22 mouse cellular contexts compared by ENCODE assay signal in the genomic region with DNA sequence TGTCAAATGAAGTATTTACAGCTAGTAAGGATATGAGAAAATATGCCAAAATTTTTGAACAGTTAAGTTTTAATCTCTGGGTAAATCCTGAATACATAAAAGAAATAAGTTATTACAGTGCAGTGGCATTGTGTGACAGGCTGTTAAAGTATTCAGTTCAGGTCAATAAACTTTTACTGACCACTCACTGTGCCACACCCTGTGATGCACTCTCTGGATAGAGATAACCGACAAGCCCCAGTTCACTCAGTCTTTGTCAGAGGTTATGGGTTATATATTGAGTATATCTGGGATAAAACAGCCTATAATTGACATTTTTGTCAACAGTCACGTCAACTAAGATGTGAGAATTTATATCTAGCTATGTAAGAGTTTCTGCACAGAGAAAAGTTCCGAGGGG. TPM values are rescaled to one million over a fixed set of nuclear protein-coding genes. Genes with fewer than 3 reads are reported as not detected.
DNase-seq lines count a peak whose midpoint lies in the region; ATAC-seq and TF ChIP-seq lines count a peak whose summit lies in the region.
"Had no signal": no experiment of that assay in that cellular context is flagged by ENCODE, and none has a peak within 500 bp of the region (broad histone marks: within the 10 kb centered on the region; RNA-seq: fewer than 3 reads in every experiment).

No protein-coding gene starts in this region.

- no peaks in the 10 kb centered on the region for H3K27me3 ChIP-seq in intestine, postnatal 0 days (replicated peaks; ENCODE audit: control insufficient read depth, insufficient read depth, low read length)
- no peaks in the 10 kb centered on the region for H3K27me3 ChIP-seq in intestine, embryonic 16.5 days (replicated peaks; ENCODE audit: control insufficient read depth, insufficient read depth, low read length)
- no peaks in the 10 kb centered on the region for H3K27me3 ChIP-seq in liver, embryonic 12.5 days (replicated peaks)
- no peaks in the 10 kb centered on the region for H3K27me3 ChIP-seq in liver, postnatal 0 days (ENCODE audit: insufficient read depth, low read length)
- no peaks in the 10 kb centered on the region for H3K27me3 ChIP-seq in liver, embryonic 14.5 days (ENCODE audit: control insufficient read depth, insufficient read depth, low read length)
- H3K27me3 ChIP-seq in liver, embryonic 11.5 days (replicated peaks; ENCODE audit: control insufficient read depth, insufficient read depth, low read length): no peaks in the 10 kb centered on the region
- H3K27me3 ChIP-seq: embryonic facial prominence, embryonic 12.5 days; forebrain, embryonic 13.5 days; forebrain, embryonic 15.5 days; Patski had no signal

- H3K36me3 ChIP-seq in intestine, postnatal 0 days (ENCODE audit: control insufficient read depth, insufficient read depth): no peaks in the 10 kb centered on the region
- no peaks in the 10 kb centered on the region for H3K36me3 ChIP-seq in intestine, embryonic 16.5 days (ENCODE audit: control insufficient read depth, insufficient read depth, low read length)
- H3K36me3 ChIP-seq in liver, embryonic 12.5 days: 0 out of 2 replicates have a peak, but pooled peaks cover 5% of the 10 kb centered on the region
- no peaks in the 10 kb centered on the region for H3K36me3 ChIP-seq in liver, postnatal 0 days (replicated peaks; ENCODE audit: insufficient read depth, low read length)
- no peaks in the 10 kb centered on the region for H3K36me3 ChIP-seq in liver, embryonic 14.5 days (replicated peaks; ENCODE audit: control insufficient read depth, insufficient read depth, low read depth)
- H3K36me3 ChIP-seq in liver, embryonic 11.5 days (ENCODE audit: control insufficient read depth, insufficient read depth, low read length): no peaks in the 10 kb centered on the region
- H3K36me3 ChIP-seq: embryonic facial prominence, embryonic 10.5 days; embryonic facial prominence, embryonic 12.5 days; forebrain, embryonic 15.5 days had no signal

- peak; percentile 45; the same call in 1 of the 2 replicates for ATAC-seq in intestine, postnatal 0 days
- ATAC-seq in intestine, embryonic 16.5 days: no peak
- peak; percentile 49; the same call in 1 of the 2 replicates for ATAC-seq in liver, embryonic 12.5 days
- ATAC-seq in liver, postnatal 0 days: no peak
- peak; percentile 45; the same call in 1 of the 2 replicates for ATAC-seq in liver, embryonic 14.5 days (ENCODE audit: insufficient read depth)
- ATAC-seq in liver, embryonic 11.5 days (replicated peaks; ENCODE audit: low FRiP score): no peak
- peak; percentile 50; the same call in 1 of the 2 replicates for ATAC-seq in megakaryocyte-erythroid progenitor cell, adult 5-6 weeks (replicated peaks; ENCODE audit: low FRiP score, low TSS enrichment, poor library complexity, severe bottlenecking)
- ATAC-seq: activated CD4-positive, CD25-positive, alpha-beta regulatory T cell, adult 4 months; forebrain, embryonic 13.5 days; forebrain, embryonic 15.5 days; Patski had no signal

- no peak for DNase-seq in liver, postnatal 0 days
- no peak for DNase-seq in liver, embryonic 14.5 days (ENCODE audit: low read depth in 3 of 3, low spot score in 3 of 3)
- no peak for DNase-seq in liver, embryonic 11.5 days (ENCODE audit: low spot score)
- DNase-seq in urinary bladder, postnatal 36 days (ENCODE audit: low spot score in 2 of 2): no peak
- DNase-seq: adrenal gland, adult 8-10 months; adrenal gland, postnatal 14 days; adrenal gland, postnatal 36 days; cerebellum, adult 11-12 months; cerebellum, adult 2 months; cerebellum, adult 9-10 months; cerebellum, postnatal 10 days; cerebellum, postnatal 25 days had no signal

- no peaks in the 10 kb centered on the region for H3K4me1 ChIP-seq in intestine, postnatal 0 days (replicated peaks; ENCODE audit: control insufficient read depth, insufficient read depth, low read length)
- no peaks in the 10 kb centered on the region for H3K4me1 ChIP-seq in intestine, embryonic 16.5 days (ENCODE audit: control insufficient read depth, insufficient read depth, low read length)
- H3K4me1 ChIP-seq in liver, embryonic 12.5 days: peaks cover 20% of the 10 kb centered on the region
- H3K4me1 ChIP-seq in liver, postnatal 0 days (ENCODE audit: insufficient read depth): no peaks in the 10 kb centered on the region
- peaks cover 4 to 7% of the 10 kb centered on the region in 2 experiments; a peak in 1 of 4 replicates for H3K4me1 ChIP-seq in liver, embryonic 14.5 days (replicated peaks; ENCODE audit: control insufficient read depth in 2 of 2, insufficient read depth in 2 of 2, low read length in 1 of 2)
- peaks cover 11% of the 10 kb centered on the region for H3K4me1 ChIP-seq in liver, embryonic 11.5 days (replicated peaks; ENCODE audit: control insufficient read depth, insufficient read depth, low read length)
- H3K4me1 ChIP-seq: embryonic facial prominence, embryonic 12.5 days; forebrain, embryonic 13.5 days; forebrain, embryonic 15.5 days had no signal

- WGBS in intestine, postnatal 0 days: 56% methylated on average over 3 of the region's 3 CpGs
- WGBS in intestine, embryonic 16.5 days: 63% methylated on average over 3 of the region's 3 CpGs
- WGBS in liver, embryonic 12.5 days (ENCODE audit: insufficient replicate concordance): 51% methylated on average over 3 of the region's 3 CpGs
- 69% methylated on average over 3 of the region's 3 CpGs for WGBS in liver, postnatal 0 days (ENCODE audit: insufficient replicate concordance)
- WGBS in liver, embryonic 14.5 days (ENCODE audit: insufficient replicate concordance): 49% methylated on average over 3 of the region's 3 CpGs
- 73% methylated on average over 3 of the region's 3 CpGs for WGBS in liver, embryonic 11.5 days

- no peak overlapping the region for H3K4me2 ChIP-seq in intestine, postnatal 0 days (replicated peaks; ENCODE audit: low read depth)
- no peak overlapping the region for H3K4me2 ChIP-seq in intestine, embryonic 16.5 days (ENCODE audit: low read depth, low read length)
- no peak overlapping the region for H3K4me2 ChIP-seq in liver, embryonic 12.5 days
- H3K4me2 ChIP-seq in liver, postnatal 0 days (ENCODE audit: low read depth, low read length): no peak overlapping the region
- no peak overlapping the region for H3K4me2 ChIP-seq in liver, embryonic 14.5 days (ENCODE audit: low read depth)
- H3K4me2 ChIP-seq in liver, embryonic 11.5 days: no peak overlapping the region
- H3K4me2 ChIP-seq: embryonic facial prominence, embryonic 12.5 days; forebrain, embryonic 13.5 days; forebrain, embryonic 15.5 days had no signal

- no peak overlapping the region for H3K9ac ChIP-seq in intestine, postnatal 0 days (ENCODE audit: low read depth, low read length)
- H3K9ac ChIP-seq in intestine, embryonic 16.5 days (ENCODE audit: low read depth, low read length): no peak overlapping the region
- H3K9ac ChIP-seq in liver, embryonic 12.5 days: no peak overlapping the region
- no peak overlapping the region for H3K9ac ChIP-seq in liver, postnatal 0 days (replicated peaks)
- H3K9ac ChIP-seq in liver, embryonic 14.5 days (replicated peaks): no peak overlapping the region
- no peak overlapping the region for H3K9ac ChIP-seq in liver, embryonic 11.5 days (ENCODE audit: low read depth, low read length)
- H3K9ac ChIP-seq: embryonic facial prominence, embryonic 12.5 days; forebrain, embryonic 13.5 days; forebrain, embryonic 15.5 days had no signal

- no peak for TF ChIP-seq CTCF in intestine, postnatal 0 days (IDR thresholded peaks at IDR 0.05; ENCODE audit: low read depth)
- TF ChIP-seq CTCF in liver, postnatal 0 days (IDR thresholded peaks at IDR 0.05; ENCODE audit: low read depth): no peak
- no peak for TF ChIP-seq CTCF in liver, embryonic 14.5 days (IDR thresholded peaks at IDR 0.05; ENCODE audit: low read depth)

- no peaks in the 10 kb centered on the region for H3K9me3 ChIP-seq in intestine, postnatal 0 days (ENCODE audit: control insufficient read depth)
- H3K9me3 ChIP-seq in intestine, embryonic 16.5 days (ENCODE audit: control insufficient read depth, low read length): no peaks in the 10 kb centered on the region
- no peaks in the 10 kb centered on the region for H3K9me3 ChIP-seq in liver, embryonic 12.5 days (replicated peaks)
- no peaks in the 10 kb centered on the region for H3K9me3 ChIP-seq in liver, postnatal 0 days (ENCODE audit: low read length)
- no peaks in the 10 kb centered on the region for H3K9me3 ChIP-seq in liver, embryonic 14.5 days (ENCODE audit: control insufficient read depth, low read length)
- H3K9me3 ChIP-seq in liver, embryonic 11.5 days (ENCODE audit: control insufficient read depth, low read length): no peaks in the 10 kb centered on the region
- H3K9me3 ChIP-seq: embryonic facial prominence, embryonic 10.5 days; embryonic facial prominence, embryonic 12.5 days; forebrain, embryonic 13.5 days; forebrain, embryonic 15.5 days had no signal

- TF ChIP-seq EP300 in liver, postnatal 0 days (IDR thresholded peaks at IDR 0.05; ENCODE audit: low read depth): no peak
- no peak for TF ChIP-seq EP300 in liver, embryonic 14.5 days (IDR thresholded peaks at IDR 0.05; ENCODE audit: low read depth)

- no peak overlapping the region for H3K27ac ChIP-seq in intestine, postnatal 0 days (ENCODE audit: low read depth, low read length)
- H3K27ac ChIP-seq in intestine, embryonic 16.5 days (ENCODE audit: low read length): no peak overlapping the region
- no peak overlapping the region for H3K27ac ChIP-seq in liver, embryonic 12.5 days
- H3K27ac ChIP-seq in liver, postnatal 0 days (ENCODE audit: low read depth): no peak overlapping the region
- H3K27ac ChIP-seq in liver, embryonic 14.5 days: no peak overlapping the region
- no peak overlapping the region for H3K27ac ChIP-seq in liver, embryonic 11.5 days (ENCODE audit: low read depth, low read length)
- H3K27ac ChIP-seq: embryonic facial prominence, embryonic 10.5 days; embryonic facial prominence, embryonic 12.5 days; forebrain, embryonic 13.5 days; forebrain, embryonic 15.5 days had no signal

- H3K4me3 ChIP-seq in intestine, postnatal 0 days (ENCODE audit: low read depth, low read length): no peak overlapping the region
- H3K4me3 ChIP-seq in intestine, embryonic 16.5 days (ENCODE audit: low read length): no peak overlapping the region
- no peak overlapping the region for H3K4me3 ChIP-seq in liver, embryonic 12.5 days
- no peak overlapping the region for H3K4me3 ChIP-seq in liver, postnatal 0 days (ENCODE audit: low read depth, low read length)
- no peak overlapping the region for H3K4me3 ChIP-seq in liver, embryonic 14.5 days (ENCODE audit: insufficient read depth in 1 of 2, low read depth in 2 of 2, low read length in 2 of 2)
- H3K4me3 ChIP-seq in liver, embryonic 11.5 days (ENCODE audit: low read depth, low read length): no peak overlapping the region
- H3K4me3 ChIP-seq: embryonic facial prominence, embryonic 10.5 days; embryonic facial prominence, embryonic 12.5 days; forebrain, embryonic 13.5 days; forebrain, embryonic 15.5 days had no signal

RNA-seq across cellular contexts. Expression of a gene that starts 9.9 kb away (rescaled TPM):
- 5.5 TPM in 2 replicates for polyA plus RNA-seq in intestine, postnatal 0 days (2015; fragmentation: Nextera tagmentation; extraction: Ambion mirVana)
- 5.4 and 6.0 TPM in 2 replicates for polyA plus RNA-seq in intestine, embryonic 16.5 days (2015; fragmentation: Nextera tagmentation; extraction: Ambion mirVana)
- polyA plus RNA-seq in liver, embryonic 12.5 days (2016; fragmentation: Nextera tagmentation; extraction: Ambion mirVana): 3.8 and 4.1 TPM in 2 replicates
- 1.0 and 1.5 TPM in 2 replicates for polyA plus RNA-seq in liver, postnatal 0 days (2015; fragmentation: Nextera tagmentation; extraction: Ambion mirVana)
- 2.2 and 2.4 TPM in 2 replicates for polyA plus RNA-seq in liver, embryonic 14.5 days (2012; rRNA removed)
- 1.9 and 2.0 TPM in 2 replicates for polyA plus RNA-seq in liver, embryonic 14.5 days (2014; fragmentation: Nextera tagmentation; extraction: Ambion mirVana)
- 6.2 and 6.6 TPM in 2 replicates for polyA plus RNA-seq in liver, embryonic 11.5 days (2014; fragmentation: Nextera tagmentation; extraction: Ambion mirVana)
- 5.2 TPM in 2 replicates for total RNA-seq in megakaryocyte-erythroid progenitor cell, adult 5-6 weeks (2014; fragmentation: Nextera tagmentation)
- total RNA-seq in megakaryocyte-erythroid progenitor cell, adult 5-6 weeks (2017): 3.1 and 5.3 TPM in 2 replicates

Comparison
In these comparisons a context has a peak if more than half of its experiments do, and no peak if none do; other contexts are left out.
1. ATAC-seq: peak in intestine, postnatal 0 days (single experiment), liver, embryonic 12.5 days (single experiment), liver, embryonic 14.5 days (single experiment) and megakaryocyte-erythroid progenitor cell, adult 5-6 weeks (single experiment); none in intestine, embryonic 16.5 days (single experiment), liver, postnatal 0 days (single experiment) and liver, embryonic 11.5 days (single experiment).